Mouse (Mus musculus) spleen, adult 2 months (tissue): ENCODE measurements at regions not wholly inside any gene's neighbourhood (a gene's known extent, or its start where the extent isn't known, plus 50 kb on each side); places are given as distances from the start of the nearest gene placed in this dataset.

Experiments used
- CTCF ChIP-seq: fragments of 200-500 bp; IDR thresholded peaks from 2 replicates; pipeline ENCODE4 v1.5.1; 2011; ENCODE audit warnings: mild to moderate bottlenecking, inconsistent platforms; ENCODE audit not compliant: insufficient read depth, insufficient read length, insufficient replicate concordance; ENCODE audit errors: extremely low read depth
- POLR2A ChIP-seq: fragments of 200-500 bp; IDR thresholded peaks from 2 replicates; pipeline ENCODE4 v1.6.1; 2011; ENCODE audit warnings: low read depth, low read length, inconsistent platforms

GRCm38 (mm10) chr16:93355204-93355899, 248.5 kb downstream of the Setd4 start:
- TF ChIP-seq POLR2A: no peak
- no peak for TF ChIP-seq CTCF
